Mouse (Mus musculus) cerebellum, adult 18-20 months (tissue): ENCODE results near the gene Gm11060.

ENCODE experiments used
- DNase-seq, 2 experiments: peaks; one replicate each; pipeline ENCODE4 v3.0.0; 2021

The Gm11060 gene

DNA sequence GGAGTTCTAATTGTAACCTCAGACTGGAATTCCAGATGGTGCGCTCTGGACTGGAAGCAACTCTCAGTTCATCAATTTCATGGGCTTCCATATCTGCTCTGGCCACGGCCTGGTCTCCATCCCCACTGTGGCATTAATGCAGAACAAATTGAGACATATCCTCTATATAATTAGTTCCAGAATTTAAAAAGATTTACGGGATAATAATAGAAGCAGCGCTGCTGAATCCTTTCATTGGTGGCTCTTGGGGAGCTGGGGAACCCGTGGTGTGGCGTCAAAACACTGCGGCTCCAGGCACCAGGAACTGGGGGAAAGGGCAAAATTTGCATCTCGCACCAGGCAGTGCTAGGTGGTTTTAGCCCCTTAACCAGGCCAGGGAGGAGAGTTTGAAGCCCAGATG lies 30.4 kb downstream of the Gm11060 start:
- no peak for DNase-seq

DNA sequence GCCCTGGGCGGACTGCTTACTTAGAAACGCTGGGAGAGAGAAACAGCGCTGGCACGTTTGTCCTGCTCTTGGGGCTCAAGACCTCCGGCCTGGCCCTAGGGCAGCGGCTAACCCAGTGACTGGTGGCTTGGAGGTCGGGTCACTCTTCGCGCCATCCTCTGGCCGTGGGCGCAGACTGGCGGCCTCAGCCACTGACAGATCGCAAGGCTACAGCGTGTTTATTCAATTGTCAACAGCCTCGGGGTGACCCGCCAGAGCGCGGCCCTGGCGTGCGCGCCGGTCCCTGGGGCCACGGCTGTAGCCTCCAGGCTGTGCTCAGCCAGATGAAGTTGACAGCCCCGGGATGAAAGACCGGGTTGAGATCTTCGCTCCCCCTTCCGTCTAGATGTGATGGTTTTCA lies 31.1 kb downstream of the Gm11060 start:
- no peak for DNase-seq

- DNase-seq: no peak
Measured at GRCm38 (mm10) chr2:105123431-105123830, 31.6 kb downstream of the Gm11060 start.

DNA sequence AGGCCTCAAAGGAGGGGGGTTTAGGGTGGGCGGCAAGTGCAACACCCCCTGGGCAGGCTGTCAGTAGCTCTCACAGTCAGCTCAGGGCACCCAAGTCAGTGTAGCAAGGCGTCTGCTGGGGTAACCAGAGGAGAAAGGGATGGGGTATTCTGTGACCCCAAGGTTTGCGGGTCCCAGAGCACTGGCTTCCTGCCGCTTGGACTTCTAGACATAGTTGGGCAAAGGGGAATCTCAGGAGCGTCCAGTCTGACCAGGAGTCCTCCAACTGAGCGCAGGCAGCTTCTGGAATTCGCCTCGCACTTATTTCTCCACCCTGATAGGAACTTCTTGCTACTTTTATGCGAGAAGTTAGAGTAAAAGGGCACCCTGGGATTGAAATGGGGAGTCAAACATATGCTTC lies 32.1 kb downstream of the Gm11060 start:
- no peak for DNase-seq

DNA sequence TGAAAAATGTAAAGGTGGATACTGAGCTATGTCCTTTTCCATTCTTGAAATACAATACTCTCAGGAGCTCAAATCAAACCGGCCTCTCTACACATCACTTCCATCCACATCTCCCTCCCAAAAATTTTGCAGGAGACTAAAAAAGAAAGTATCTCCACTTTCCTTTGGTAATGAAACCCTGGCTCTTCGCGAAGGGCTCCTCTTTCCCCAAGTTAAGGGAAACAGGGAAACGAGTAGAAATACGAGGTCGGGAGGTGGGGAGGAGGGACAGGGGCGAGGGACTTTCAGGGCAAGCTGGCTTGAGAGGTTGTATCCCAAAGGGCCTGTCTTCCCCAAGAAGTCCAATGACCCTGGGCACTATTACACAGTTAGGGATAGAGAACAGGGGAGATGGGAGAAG lies 32.6 kb downstream of the Gm11060 start:
- DNase-seq: no peak

- no peak for DNase-seq
Measured at GRCm38 (mm10) chr2:105125205-105125604, 33.4 kb downstream of the Gm11060 start.

- DNase-seq: no peak
Measured at GRCm38 (mm10) chr2:105125641-105126040, 33.8 kb downstream of the Gm11060 start.

DNA sequence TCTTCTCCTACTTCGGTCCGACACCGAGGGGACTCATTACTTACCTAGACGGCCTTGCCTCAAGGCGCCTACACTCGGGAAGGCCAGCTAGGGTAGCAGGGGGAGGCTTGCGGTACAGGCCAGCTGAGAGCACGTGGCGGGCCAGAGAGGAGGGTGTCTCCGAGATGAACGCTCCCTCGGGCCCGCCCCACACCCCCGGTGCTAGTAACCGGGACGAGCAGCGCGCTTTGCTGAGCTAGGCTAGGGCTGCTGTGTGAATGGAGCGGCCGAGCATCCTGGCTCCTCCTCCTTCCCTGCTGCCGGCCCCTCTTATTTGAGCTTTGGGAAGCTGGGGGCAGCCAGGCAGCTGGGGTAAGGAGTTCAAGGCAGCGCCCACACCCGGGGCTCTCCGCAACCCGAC lies 34.5 kb downstream of the Gm11060 start, which contains the start of gene Wt1:
TSS of gene Wt1 (plus strand) at position 251 of the 400 bp plus-strand sequence.
- no peak for DNase-seq

DNA sequence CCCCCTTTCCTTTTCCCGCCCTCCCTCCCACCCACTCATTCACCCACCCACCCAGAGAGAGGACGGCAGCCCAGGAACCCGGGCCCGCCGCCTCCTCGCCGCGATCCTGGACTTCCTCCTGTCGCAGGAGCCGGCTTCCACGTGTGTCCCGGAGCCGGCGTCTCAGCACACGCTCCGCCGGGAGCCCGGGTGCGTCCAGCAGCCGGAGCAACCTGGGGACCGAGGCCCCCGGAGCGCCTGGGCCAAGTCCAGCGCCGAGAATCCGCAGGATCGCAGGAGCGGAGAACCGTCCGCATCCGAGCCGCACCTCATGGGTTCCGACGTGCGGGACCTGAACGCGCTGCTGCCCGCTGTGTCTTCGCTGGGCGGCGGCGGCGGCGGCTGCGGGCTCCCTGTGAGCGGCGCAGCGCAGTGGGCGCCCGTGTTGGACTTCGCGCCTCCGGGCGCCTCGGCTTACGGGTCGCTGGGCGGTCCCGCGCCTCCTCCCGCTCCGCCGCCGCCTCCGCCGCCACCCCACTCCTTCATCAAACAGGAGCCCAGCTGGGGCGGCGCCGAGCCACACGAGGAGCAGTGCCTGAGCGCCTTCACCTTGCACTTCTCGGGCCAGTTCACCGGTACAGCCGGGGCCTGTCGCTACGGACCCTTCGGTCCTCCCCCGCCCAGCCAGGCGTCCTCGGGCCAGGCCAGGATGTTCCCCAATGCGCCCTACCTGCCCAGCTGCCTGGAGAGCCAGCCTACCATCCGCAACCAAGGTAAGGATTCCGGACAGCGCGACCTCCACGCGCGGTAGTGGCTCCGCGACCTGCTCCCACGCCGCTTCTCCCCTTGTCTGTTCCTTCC lies 35.1 kb downstream of the Gm11060 start:
- no peak for DNase-seq

- no peak for DNase-seq
Measured at GRCm38 (mm10) chr2:105127531-105128480, 36.0 kb downstream of the Gm11060 start.

- DNase-seq: no peak
Measured at GRCm38 (mm10) chr2:105128564-105128963, 36.7 kb downstream of the Gm11060 start.

DNA sequence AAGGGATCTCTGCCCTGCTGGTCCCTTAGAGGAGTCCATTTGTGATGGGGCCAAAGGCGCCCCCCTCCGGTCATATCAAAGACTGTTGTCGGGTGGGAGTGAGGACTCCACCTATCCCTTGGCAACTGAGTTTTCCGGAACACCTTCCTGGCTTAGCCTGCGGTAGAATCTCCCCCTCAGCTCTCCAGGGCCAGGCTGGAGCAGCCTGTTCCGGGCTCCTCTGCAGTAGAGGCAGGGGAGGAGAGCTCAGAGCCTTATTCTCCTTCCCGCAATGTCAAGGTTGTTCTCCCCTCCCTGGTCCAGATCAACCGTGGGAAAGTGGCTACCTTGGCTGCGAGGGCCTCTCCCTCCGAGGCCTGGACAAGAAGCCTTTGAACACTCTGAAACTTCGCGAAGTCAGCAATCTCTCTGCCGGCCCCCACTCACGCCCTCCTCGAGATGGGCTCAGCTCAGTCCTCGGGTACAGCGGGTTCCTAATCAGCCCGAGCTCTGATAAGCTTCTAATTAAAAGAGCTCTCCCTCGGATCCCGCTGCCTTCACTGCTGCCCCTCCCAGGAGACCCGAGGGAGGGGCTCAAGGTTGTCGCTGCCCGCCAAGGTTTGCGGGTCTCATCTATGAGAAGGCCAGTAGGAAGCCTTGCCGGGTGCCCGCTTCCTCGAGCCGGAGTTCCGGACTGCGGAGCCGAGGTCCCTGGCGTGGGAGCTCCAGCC lies 38.7 kb downstream of the Gm11060 start:
- no peak for DNase-seq

DNA sequence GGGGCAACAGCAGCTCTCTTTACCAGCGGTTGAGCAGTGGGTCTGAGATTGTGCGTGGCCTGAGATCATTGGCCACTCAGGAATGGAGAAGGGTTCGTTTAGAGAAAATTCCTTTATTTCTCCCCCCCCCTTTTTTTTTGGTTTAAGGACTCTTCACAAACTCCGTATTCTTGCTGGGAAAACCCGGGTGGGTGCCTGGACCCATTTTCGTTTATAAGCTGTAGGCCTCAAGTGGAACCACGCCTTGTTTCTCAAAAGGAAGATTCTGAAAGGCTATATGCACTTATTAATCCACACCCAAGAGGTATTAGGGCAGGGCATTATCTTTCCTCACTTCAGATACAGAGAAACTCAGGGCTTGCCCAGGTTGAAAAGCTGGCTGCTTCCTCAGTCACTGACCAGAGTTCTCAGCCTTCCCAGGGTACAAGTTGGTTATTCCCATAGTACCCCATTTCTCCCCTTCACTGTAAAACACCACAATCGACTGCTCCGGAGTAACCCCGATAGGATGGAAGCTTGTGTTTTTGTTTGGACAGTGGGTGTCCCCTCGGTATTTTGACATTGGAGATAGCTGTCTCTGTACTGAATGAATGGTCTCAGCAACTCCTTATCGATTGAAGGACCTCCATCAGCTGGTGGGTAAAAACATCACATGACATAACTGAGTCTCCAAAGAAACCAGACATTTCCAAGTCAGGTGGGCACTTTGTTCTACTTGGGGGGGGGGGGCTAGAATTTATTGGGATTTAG lies 39.4 kb downstream of the Gm11060 start:
- no peak for DNase-seq

DNA sequence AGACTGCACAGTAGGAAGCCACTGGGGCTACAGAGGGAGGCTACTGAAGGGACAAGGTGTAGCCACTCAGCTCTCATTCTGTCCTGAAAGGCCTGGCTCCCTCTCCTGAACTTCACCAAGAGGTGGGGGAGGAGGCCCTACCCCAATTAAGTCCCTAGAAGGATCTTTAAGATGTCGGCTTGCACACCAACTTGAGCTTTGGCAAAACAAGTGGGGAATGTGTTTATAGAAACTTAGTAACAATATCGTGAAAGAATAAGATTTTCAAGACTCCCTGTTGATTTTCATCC lies 39.9 kb downstream of the Gm11060 start:
- no peak for DNase-seq

DNA sequence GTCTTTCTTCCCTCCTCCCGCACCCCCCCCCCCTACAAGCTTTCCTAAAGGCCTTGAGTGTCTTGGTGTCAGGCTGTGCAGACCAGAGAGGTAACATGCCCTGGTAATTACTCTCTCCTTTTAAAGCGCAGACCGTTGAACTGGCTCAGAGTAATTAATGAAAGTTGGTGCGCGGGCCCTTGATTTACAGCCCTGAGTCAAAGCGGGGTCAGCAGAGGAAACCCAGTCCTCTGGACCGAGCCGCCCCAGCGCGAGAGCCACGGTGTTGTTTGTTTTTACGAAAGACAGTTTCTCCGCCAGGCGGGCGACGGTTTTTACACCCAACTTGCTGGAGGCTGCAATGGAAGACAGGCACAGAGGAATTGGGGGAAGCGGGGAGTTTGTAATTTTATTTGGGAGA lies 40.5 kb downstream of the Gm11060 start:
- no peak for DNase-seq

GRCm38 (mm10) chr2:105132933-105133795 lies 41.3 kb downstream of the Gm11060 start:
- no peak for DNase-seq

DNA sequence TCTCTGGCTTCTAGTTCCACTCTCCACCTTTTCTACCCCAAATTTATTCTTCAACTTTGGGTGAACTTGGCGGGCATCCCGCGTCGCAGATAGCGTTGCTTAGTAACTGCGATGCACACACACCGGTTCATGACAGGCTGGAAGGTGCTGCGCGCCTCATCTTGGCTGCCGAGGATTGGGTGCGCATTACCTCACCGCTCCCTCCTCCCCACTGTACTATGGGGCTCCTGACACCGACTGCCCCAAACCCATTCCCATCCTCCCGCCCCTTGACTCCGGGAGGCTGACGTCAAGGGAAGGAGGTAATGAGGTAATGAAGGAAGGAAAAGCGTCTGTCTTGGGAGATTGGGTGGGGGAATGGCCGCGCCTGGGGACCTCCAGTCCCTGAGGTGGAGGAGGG lies 42.5 kb downstream of the Gm11060 start:
- DNase-seq: no peak

DNA sequence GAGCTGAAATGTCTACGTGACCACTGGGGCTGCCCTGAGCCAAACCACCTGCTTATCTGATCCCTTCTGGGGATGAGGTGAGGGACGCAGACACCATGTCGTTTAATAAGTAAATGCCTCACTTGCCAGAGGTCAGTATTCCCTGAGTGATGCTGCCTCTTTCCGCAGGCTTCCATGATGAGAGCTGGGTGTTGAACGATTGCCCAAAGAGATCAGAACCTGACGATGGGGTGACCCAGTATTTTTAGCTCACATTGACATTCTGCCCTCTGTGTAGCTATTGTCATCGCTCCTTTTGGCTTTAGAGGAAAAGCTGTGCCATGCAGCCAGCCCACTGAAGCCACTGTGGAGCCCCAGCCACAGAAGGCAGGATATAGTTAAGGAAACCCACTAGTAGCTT lies 47.7 kb downstream of the Gm11060 start:
- no peak for DNase-seq

- DNase-seq: no peak
Measured at GRCm38 (mm10) chr2:105141371-105141770, 49.6 kb downstream of the Gm11060 start.
